Mouse (Mus musculus) heart, adult 2 months (tissue): Measurements from ENCODE around the gene Hagh.

Experiments used
- CTCF ChIP-seq: fragments of 200-600 bp; IDR thresholded peaks from 2 replicates; pipeline ENCODE4 v1.8.1; 2022; ENCODE audit warnings: antibody characterized with exemption, mild to moderate bottlenecking, moderate library complexity
- POLR2A ChIP-seq: fragments of 200-500 bp; IDR thresholded peaks from 2 replicates; pipeline ENCODE4 v1.6.1; 2011; ENCODE audit warnings: mild to moderate bottlenecking, low read depth, low read length, control low read depth; ENCODE audit not compliant: insufficient read depth

GRCm38 (mm10) chr17:24890151-24891092 lies 50.5 kb downstream of the Hagh start:
- TF ChIP-seq POLR2A = peak; percentile 44
- no peak for TF ChIP-seq CTCF
